Mouse (Mus musculus): ENCODE data around the gene Zfp874a. TPM values are rescaled to one million over a fixed set of nuclear protein-coding genes. Genes with fewer than 3 reads are reported as not detected.

The Zfp874a gene
- polyA plus RNA-seq, 2 experiments = 5.5 to 9.9 TPM

Other genes with a start within 250 kb of the Zfp874a start
- 1.5 and 2.0 TPM in 2 replicates for gene Zfp458, start 173.2 kb downstream of the Zfp874a start, polyA plus RNA-seq (2012; rRNA removed)
- gene Zfp458, start 173.2 kb downstream of the Zfp874a start, polyA plus RNA-seq (2014; fragmentation: Nextera tagmentation; extraction: Ambion mirVana) = 1.6 and 2.5 TPM in 2 replicates
- gene Zfp457, start 145.1 kb downstream of the Zfp874a start, polyA plus RNA-seq (2012; rRNA removed) = 1.3 and 1.6 TPM in 2 replicates
- 0.54 and 0.85 TPM in 2 replicates for gene Zfp457, start 145.1 kb downstream of the Zfp874a start, polyA plus RNA-seq (2014; fragmentation: Nextera tagmentation; extraction: Ambion mirVana)
- gene Zfp595, start 119.1 kb downstream of the Zfp874a start, polyA plus RNA-seq (2012; rRNA removed) = 3.3 and 4.1 TPM in 2 replicates
- 3.1 and 3.8 TPM in 2 replicates for gene Zfp595, start 119.1 kb downstream of the Zfp874a start, polyA plus RNA-seq (2014; fragmentation: Nextera tagmentation; extraction: Ambion mirVana)
- not detected in 2 replicates for gene Gm28044, start 91.1 kb downstream of the Zfp874a start, polyA plus RNA-seq (2012; rRNA removed)
- gene Gm28044, start 91.1 kb downstream of the Zfp874a start, polyA plus RNA-seq (2014; fragmentation: Nextera tagmentation; extraction: Ambion mirVana) = not detected in 2 replicates
- gene Zfp953, start 91.0 kb downstream of the Zfp874a start, polyA plus RNA-seq (2012; rRNA removed) = 0.95 and 0.99 TPM in 2 replicates
- 1.4 and 1.5 TPM in 2 replicates for gene Zfp953, start 91.0 kb downstream of the Zfp874a start, polyA plus RNA-seq (2014; fragmentation: Nextera tagmentation; extraction: Ambion mirVana)
- 0.15 and 0.38 TPM in 2 replicates for gene Gm28041, start 75.9 kb downstream of the Zfp874a start, polyA plus RNA-seq (2012; rRNA removed)
- 0.68 and 0.87 TPM in 2 replicates for gene Gm28041, start 75.9 kb downstream of the Zfp874a start, polyA plus RNA-seq (2014; fragmentation: Nextera tagmentation; extraction: Ambion mirVana)
- gene Zfp456, start 75.8 kb downstream of the Zfp874a start, polyA plus RNA-seq (2012; rRNA removed) = 0.73 and 1.1 TPM in 2 replicates
- gene Zfp456, start 75.8 kb downstream of the Zfp874a start, polyA plus RNA-seq (2014; fragmentation: Nextera tagmentation; extraction: Ambion mirVana) = 1.7 and 2.7 TPM in 2 replicates
- 6.1 and 7.9 TPM in 2 replicates for gene Zfp429, start 51.8 kb downstream of the Zfp874a start, polyA plus RNA-seq (2012; rRNA removed)
- 4.8 and 7.0 TPM in 2 replicates for gene Zfp429, start 51.8 kb downstream of the Zfp874a start, polyA plus RNA-seq (2014; fragmentation: Nextera tagmentation; extraction: Ambion mirVana)
- 0.53 and 0.72 TPM in 2 replicates for gene Zfp459, start 30.2 kb downstream of the Zfp874a start, polyA plus RNA-seq (2012; rRNA removed)
- 1.2 and 1.3 TPM in 2 replicates for gene Zfp459, start 30.2 kb downstream of the Zfp874a start, polyA plus RNA-seq (2014; fragmentation: Nextera tagmentation; extraction: Ambion mirVana)
- gene Zfp874b, start 32.6 kb upstream of the Zfp874a start, polyA plus RNA-seq (2012; rRNA removed) = 3.9 and 4.3 TPM in 2 replicates
- gene Zfp874b, start 32.6 kb upstream of the Zfp874a start, polyA plus RNA-seq (2014; fragmentation: Nextera tagmentation; extraction: Ambion mirVana) = 2.6 and 3.3 TPM in 2 replicates
- 4.9 and 7.7 TPM in 2 replicates for gene Zfp58, start 48.9 kb upstream of the Zfp874a start, polyA plus RNA-seq (2012; rRNA removed)
- 15.1 and 15.3 TPM in 2 replicates for gene Zfp58, start 48.9 kb upstream of the Zfp874a start, polyA plus RNA-seq (2014; fragmentation: Nextera tagmentation; extraction: Ambion mirVana)
- not detected in 2 replicates for gene Gm26965, start 74.5 kb upstream of the Zfp874a start, polyA plus RNA-seq (2012; rRNA removed)
- gene Gm26965, start 74.5 kb upstream of the Zfp874a start, polyA plus RNA-seq (2014; fragmentation: Nextera tagmentation; extraction: Ambion mirVana) = not detected in 2 replicates
- 15.3 and 15.4 TPM in 2 replicates for gene Zfp87, start 74.6 kb upstream of the Zfp874a start, polyA plus RNA-seq (2012; rRNA removed)
- 26.7 and 27.0 TPM in 2 replicates for gene Zfp87, start 74.6 kb upstream of the Zfp874a start, polyA plus RNA-seq (2014; fragmentation: Nextera tagmentation; extraction: Ambion mirVana)
- gene Zfp748, start 102.2 kb upstream of the Zfp874a start, polyA plus RNA-seq (2012; rRNA removed) = 6.3 and 8.0 TPM in 2 replicates
- 12.9 and 16.1 TPM in 2 replicates for gene Zfp748, start 102.2 kb upstream of the Zfp874a start, polyA plus RNA-seq (2014; fragmentation: Nextera tagmentation; extraction: Ambion mirVana)
- 2.1 and 3.0 TPM in 2 replicates for gene Zfp729b, start 158.1 kb upstream of the Zfp874a start, polyA plus RNA-seq (2012; rRNA removed)
- 5.2 and 6.1 TPM in 2 replicates for gene Zfp729b, start 158.1 kb upstream of the Zfp874a start, polyA plus RNA-seq (2014; fragmentation: Nextera tagmentation; extraction: Ambion mirVana)
- not detected in 2 replicates for gene Gm49345, start 186.1 kb upstream of the Zfp874a start, polyA plus RNA-seq (2012; rRNA removed)
- gene Gm49345, start 186.1 kb upstream of the Zfp874a start, polyA plus RNA-seq (2014; fragmentation: Nextera tagmentation; extraction: Ambion mirVana) = not detected in 2 replicates
- gene Zfp729a, start 186.2 kb upstream of the Zfp874a start, polyA plus RNA-seq (2012; rRNA removed) = 2.9 and 3.5 TPM in 2 replicates
- 5.1 and 5.4 TPM in 2 replicates for gene Zfp729a, start 186.2 kb upstream of the Zfp874a start, polyA plus RNA-seq (2014; fragmentation: Nextera tagmentation; extraction: Ambion mirVana)
- gene Zfp738, start 235.4 kb upstream of the Zfp874a start, polyA plus RNA-seq (2012; rRNA removed) = 9.8 and 10.3 TPM in 2 replicates
- gene Zfp738, start 235.4 kb upstream of the Zfp874a start, polyA plus RNA-seq (2014; fragmentation: Nextera tagmentation; extraction: Ambion mirVana) = 11.5 and 11.8 TPM in 2 replicates

Data from limb, embryonic 14.5 days (tissue).